Mouse (Mus musculus) 3T3-L1 (cell line): Measurements from ENCODE around the gene Atox1.

Experiments
- DNase-seq: peaks from one replicate; pipeline ENCODE4 v3.0.0-alpha.2; 2015; ENCODE audit warnings: low read depth, low spot score

Gene Atox1

GRCm38 (mm10) chr11:55414314-55414713, 46.7 kb downstream of the Atox1 start:
- peak; percentile 74 for DNase-seq

GRCm38 (mm10) chr11:55413416-55413796, 47.6 kb downstream of the Atox1 start:
- no peak for DNase-seq

DNA sequence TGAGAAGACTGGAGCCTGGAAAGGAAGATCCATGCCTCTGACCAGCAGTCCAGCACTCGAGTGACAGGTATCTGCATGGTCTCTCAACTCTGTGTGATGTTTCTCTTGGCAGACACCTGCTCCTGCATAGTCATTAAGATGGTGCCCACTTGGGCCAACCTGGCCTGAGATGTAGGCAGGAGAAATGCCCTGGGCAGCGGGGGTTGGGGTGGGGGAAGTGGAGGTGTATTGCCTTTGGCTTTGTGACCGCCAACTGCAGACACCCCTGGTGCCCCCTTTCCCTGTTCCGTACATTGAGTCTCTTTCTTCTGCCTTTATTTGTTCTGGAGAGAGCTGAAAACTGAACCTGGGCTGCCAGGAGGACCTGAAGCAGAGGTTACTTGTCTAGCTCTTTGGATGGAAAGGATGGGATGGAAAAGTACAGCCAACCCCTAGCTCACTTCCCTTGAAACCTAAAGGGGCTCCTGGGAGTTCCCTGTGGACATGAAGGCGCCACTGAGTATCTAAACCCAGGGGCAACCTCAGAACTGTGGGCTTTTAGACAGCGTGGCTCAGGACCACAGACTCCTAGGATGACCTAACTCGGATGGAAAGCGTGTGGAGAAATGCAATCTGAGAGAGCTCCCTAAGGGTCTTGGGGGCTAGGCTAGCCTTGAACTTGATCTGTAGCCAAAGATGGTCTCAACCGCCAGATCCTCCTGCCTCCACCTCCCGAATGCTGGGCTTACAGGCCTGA, 48.2 kb downstream of the Atox1 start:
- no peak for DNase-seq

DNA sequence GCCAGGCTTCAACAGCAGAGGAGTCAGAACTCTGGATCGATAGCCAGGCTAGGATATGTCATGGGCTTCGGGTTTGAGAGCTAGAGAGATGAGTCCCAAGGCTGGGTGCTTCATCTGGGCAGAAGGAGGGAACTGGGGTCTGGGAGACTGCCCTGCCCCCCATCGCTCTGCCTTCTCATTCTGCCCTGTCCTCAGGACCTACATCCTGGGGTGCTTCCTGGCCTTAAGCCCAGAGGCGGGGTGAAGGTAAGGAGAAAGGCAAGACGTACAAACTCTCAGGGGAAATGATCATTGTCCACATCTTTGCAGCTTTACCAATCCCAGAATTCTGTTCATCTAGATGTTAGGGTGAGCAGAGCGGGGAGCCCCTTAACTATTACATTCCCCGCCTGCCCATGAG, 49.0 kb downstream of the Atox1 start:
- no peak for DNase-seq

DNA sequence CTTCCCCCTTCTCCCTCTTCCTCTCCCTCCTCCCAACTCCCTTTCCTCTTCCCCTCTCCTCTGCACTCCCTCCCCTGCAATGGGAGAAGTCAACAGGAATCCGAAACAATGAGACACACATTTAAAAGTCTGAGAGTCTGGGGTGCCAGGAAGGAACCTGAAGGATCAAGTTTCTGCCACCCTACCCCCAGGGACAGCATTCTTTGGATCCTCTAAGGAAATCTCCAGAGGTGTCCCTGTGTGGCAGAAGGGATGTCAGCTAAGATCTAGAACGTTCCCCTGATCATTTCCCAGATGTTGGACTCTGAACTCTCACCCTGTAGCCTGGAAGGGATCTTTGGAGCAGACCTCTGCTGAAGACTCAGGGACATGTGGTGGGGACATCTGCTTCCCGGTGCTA, 50.5 kb downstream of the Atox1 start:
- DNase-seq = no peak

- no peak for DNase-seq
These were observed 51.0 kb downstream of the Atox1 start for GRCm38 (mm10) chr11:55410005-55410404.

DNA sequence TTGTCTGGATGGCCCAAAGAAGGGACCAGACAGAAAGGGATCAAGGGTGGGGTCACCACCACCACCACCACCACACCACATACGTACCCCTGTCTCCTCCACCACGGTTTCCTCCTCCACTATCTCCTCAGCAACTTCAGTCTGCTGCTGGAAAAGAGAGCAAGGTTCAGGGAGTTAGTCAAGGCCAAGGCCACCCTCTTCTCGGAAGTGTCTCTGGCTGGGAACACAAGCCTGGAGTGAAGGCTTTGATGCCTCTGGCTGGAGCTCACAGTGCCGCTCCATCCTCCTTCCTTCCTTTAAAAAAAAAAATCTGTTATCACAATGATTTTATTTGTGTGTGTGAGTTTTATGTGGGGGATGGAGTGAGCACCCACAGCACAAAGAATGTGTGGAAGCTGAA, 53.9 kb downstream of the Atox1 start:
- DNase-seq = no peak

DNA sequence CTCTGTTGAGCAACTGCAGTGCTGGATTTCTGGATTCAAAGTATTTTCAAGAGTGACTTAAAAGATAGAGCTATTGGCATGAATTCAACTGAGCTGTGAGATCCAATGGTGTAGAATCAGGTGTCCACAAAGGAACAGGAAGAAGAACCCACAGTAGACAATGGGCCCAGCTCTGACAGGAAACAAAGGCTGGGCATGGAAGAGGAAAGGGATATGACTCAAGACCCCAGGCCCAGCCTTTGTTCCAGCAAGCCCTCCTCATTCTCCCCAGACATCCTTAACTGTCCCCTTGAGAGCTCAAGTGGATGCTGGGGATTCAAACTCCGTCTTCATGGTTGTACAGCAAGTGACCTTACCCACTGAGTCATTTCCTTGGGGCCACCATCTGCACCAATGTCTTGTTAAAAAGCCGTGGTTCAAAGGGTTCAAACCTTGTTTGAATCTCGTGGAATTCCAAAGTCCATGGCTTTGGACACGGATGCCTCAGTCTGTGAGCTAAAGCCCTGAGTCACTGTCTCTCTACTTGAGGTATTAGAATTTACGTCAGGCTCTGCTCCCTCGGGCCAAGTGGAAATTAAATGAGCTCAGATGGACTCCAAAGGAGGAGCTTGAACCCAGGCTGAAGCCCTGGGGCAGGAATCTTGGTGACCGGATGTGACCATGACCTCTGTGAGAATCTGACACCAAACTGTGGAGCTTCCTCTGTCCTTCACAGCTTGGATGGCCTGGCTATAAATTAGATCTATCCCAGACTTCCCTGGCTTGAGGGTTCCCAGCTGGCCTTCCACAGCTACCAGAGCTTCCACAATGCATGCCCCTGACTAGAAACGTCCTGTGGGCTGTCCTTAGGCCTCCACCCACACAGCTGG, 55.2 kb downstream of the Atox1 start:
- DNase-seq = peak; percentile 97

- peak; percentile 70 for DNase-seq
These were observed 56.2 kb downstream of the Atox1 start for GRCm38 (mm10) chr11:55404659-55405457.

GRCm38 (mm10) chr11:55400863-55401262, 60.2 kb downstream of the Atox1 start:
- no peak for DNase-seq

DNA sequence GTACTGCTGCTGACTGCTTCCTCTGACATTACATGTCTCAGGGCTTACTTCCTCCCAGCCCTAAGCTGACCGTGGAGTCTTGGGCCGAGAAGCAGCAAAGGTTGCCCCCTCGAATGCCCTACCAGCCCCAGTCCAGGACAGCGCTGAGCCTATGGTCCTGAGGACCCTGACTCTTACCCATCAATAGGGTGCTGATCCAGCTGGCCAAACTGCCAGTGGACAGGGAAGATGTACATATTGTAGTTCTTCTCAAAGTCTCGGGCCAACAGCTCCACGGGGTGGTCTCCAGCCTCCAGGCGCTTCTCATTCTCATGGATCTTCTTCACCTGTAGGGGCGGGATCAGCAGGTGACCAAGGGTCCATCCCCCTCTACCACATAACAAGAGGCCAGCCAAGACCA, 62.7 kb downstream of the Atox1 start:
- DNase-seq = no peak

DNA sequence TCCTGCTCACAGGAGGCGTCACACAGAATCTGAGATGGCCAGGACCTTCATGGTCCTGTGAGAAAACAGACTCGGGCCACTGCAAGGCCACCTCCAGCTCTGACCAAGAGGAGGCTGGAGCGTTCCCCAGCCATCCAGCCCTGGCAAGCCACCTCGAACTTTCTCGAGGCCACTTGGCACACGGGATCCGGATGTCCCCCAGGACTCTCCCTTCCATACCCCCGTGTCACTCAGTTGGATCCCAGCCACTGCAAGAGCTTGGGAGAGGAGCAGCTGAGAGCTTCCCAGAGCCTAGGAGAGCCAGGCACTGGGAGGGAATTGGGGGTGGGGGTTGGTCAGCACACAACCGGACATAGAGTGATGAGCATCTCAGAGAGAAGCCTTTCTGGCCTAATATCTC, 63.6 kb downstream of the Atox1 start:
- no peak for DNase-seq

- DNase-seq = no peak
These were observed 64.0 kb downstream of the Atox1 start for GRCm38 (mm10) chr11:55397036-55397435.
